In genomic region chr5:41038790-41039189, GRCm38 (mm10) we compare ENCODE assay signal across 13 mouse cellular contexts.
"Had no signal": no experiment of that assay in that cellular context is flagged by ENCODE, and none has a peak within 500 bp of the region (broad histone marks: within the 10 kb centered on the region; RNA-seq: fewer than 3 reads in every experiment).

No protein-coding gene starts in this region.

- DNase-seq: lung, adult 18-20 months; lung, embryonic 14.5 days; lung, postnatal 10 days; lung, postnatal 4 days; midbrain, embryonic 14.5 days; retina, postnatal 1 day; right cerebral cortex, adult 18-20 months; right cerebral cortex, postnatal 25 days; right cerebral cortex, postnatal 4 days; spleen, adult 18-20 months; thymus, adult 18-20 months; thymus, postnatal 14 days; thymus, postnatal 36 days had no signal
